Mouse (Mus musculus): ENCODE results near the gene Rtf1. TPM values are rescaled to one million over a fixed set of nuclear protein-coding genes. Genes with fewer than 3 reads are reported as not detected.

Rtf1 gene
- polyA plus RNA-seq, 1 experiment = 6.3 TPM

DNA sequence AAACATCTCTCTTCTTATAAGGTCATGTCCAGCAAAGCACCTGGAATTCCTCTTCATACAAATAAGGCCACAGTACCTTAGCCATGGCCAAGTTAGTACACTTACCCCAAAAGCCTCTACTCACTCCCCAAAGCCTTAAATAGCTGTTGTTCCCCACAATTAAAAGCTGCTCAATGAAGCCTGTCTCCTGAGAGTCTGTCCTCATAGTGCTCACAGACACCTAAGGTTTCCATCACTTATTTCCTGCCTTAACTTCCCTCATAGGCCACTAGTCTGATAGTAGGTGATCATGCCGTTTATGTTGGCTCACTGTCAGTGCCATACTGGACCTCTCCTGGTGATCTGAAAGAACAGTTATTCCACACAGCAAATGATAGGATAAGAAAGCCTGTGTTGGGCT, 87.4 kb downstream of the Rtf1 start:
- WGBS = 38% methylated on average over 1 of the region's 1 CpGs
- no peak for DNase-seq (ENCODE audit: low read depth, low spot score)

DNA sequence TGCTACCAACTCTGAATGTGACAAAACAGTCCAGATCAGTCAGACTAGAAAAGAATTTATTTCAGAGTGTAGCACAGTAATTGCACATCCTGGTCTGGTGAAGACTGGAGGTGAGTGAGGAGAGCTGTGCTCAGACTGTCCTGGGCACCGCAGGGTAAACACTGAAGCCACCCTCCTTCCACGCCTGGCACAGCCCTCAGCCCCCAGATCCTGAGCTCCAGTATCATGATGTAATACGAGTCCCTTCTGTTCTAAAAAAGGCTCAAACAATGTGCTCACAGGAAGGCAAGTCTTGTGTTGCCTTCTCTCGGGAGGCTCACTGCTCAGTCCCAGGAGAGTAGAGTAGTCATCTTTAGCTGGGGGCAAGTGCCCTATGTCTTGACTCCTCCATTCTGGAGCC, 89.1 kb downstream of the Rtf1 start:
- no peak for DNase-seq (ENCODE audit: low read depth, low spot score)
- WGBS = 83% methylated on average over 4 of the region's 4 CpGs

DNA sequence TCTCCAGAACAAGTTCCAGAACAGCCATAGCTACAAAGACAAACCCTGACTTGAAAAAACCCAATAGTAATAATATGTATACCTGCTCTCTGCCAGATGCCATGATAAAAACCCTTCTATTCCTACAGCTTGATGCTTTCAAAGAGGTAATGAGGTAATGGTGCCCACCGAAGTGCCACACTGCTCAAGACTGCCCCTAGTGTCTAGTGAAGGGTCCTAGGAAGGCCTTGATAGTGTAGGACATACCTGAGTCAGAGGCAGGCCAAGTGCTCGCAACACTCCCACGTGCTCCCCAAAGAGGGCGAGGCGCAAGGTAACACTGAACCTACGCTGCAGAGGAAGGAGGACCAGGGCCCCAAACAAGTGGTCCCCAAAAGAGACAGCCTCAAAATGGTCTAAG, 92.4 kb downstream of the Rtf1 start:
- no peak for DNase-seq (ENCODE audit: low read depth, low spot score)
- WGBS = 91% methylated on average over 6 of the region's 6 CpGs

Other genes starting within 250 kb of the Rtf1 start
- gene Ino80, start 197.4 kb upstream of the Rtf1 start, polyA plus RNA-seq (2012; rRNA removed) = 6.9 and 8.4 TPM in 2 replicates
- 0.12 and 0.16 TPM in 2 replicates for gene Exd1, start 127.4 kb upstream of the Rtf1 start, polyA plus RNA-seq (2012; rRNA removed)
- gene Chp1, start 127.4 kb upstream of the Rtf1 start, polyA plus RNA-seq (2012; rRNA removed) = 142 and 154 TPM in 2 replicates
- gene Nusap1, start 56.8 kb upstream of the Rtf1 start, polyA plus RNA-seq (2012; rRNA removed) = 3.6 and 4.2 TPM in 2 replicates
- gene Oip5, start 56.6 kb upstream of the Rtf1 start, polyA plus RNA-seq (2012; rRNA removed) = 5.0 and 7.2 TPM in 2 replicates
- 4.8 and 5.2 TPM in 2 replicates for gene Ndufaf1, start 12.2 kb upstream of the Rtf1 start, polyA plus RNA-seq (2012; rRNA removed)
- 32.1 and 41.0 TPM in 2 replicates for gene Itpka, start 67.3 kb downstream of the Rtf1 start, polyA plus RNA-seq (2012; rRNA removed)
- gene Ltk, start 85.4 kb downstream of the Rtf1 start, polyA plus RNA-seq (2012; rRNA removed) = 2.1 and 3.0 TPM in 2 replicates
- gene Rpap1, start 112.5 kb downstream of the Rtf1 start, polyA plus RNA-seq (2012; rRNA removed) = 12.1 and 15.2 TPM in 2 replicates
- gene Tyro3, start 122.7 kb downstream of the Rtf1 start, polyA plus RNA-seq (2012; rRNA removed) = 3.5 and 3.7 TPM in 2 replicates
- 4.3 and 10.9 TPM in 2 replicates for gene Mga, start 222.2 kb downstream of the Rtf1 start, polyA plus RNA-seq (2012; rRNA removed)